Mouse (Mus musculus): ENCODE data around the gene Son. TPM values are rescaled to one million over a fixed set of nuclear protein-coding genes. Genes with fewer than 3 reads are reported as not detected.
A peak's percentile ranks its signal among the peaks of the same experiment; 100 is the strongest.

The Son gene
- polyA plus RNA-seq, 1 experiment from 2014 or later = 100.0 TPM

DNA sequence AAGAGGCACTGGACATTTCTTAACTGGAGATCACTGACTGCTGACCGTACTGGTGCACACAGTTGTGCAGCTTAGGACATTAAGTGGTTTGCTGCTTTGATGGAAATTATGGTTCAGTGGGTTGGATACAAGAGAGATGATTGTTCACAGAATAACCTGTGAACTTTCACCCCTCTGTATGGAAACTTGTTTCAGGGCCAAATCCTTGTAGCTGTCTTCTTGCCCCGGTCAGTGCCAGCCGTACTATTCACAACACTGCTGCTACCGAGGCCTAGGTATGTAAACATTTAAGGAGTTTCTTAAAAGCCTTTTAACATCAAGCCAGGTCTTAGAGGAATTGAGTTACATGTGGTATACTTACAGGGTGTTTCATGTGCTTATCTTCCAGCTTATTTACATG is 27.2 kb downstream of the Son start:
- Histone ChIP-seq H3K4me3 (ENCODE audit: low read length) (no peak overlapping the region), H3K9ac (replicated peaks; ENCODE audit: low read length) (no peak overlapping the region), H3K9me3 (ENCODE audit: low read length) (no peaks in the 10 kb centered on the region), H3K36me3 (ENCODE audit: insufficient read depth, low read length) (peaks cover 59% of the 10 kb centered on the region), H3K4me2 (replicated peaks; ENCODE audit: low read depth, low read length) (no peak overlapping the region), H3K27me3 (ENCODE audit: insufficient read depth, low read length) (no peaks in the 10 kb centered on the region), H3K4me1 (ENCODE audit: insufficient read depth, low read length) (no peaks in the 10 kb centered on the region), H3K27ac (ENCODE audit: low read length) (no peak overlapping the region)
- no peak for ATAC-seq (ENCODE audit: low FRiP score, low TSS enrichment)
- 85% methylated on average over 4 of the region's 4 CpGs for WGBS

DNA sequence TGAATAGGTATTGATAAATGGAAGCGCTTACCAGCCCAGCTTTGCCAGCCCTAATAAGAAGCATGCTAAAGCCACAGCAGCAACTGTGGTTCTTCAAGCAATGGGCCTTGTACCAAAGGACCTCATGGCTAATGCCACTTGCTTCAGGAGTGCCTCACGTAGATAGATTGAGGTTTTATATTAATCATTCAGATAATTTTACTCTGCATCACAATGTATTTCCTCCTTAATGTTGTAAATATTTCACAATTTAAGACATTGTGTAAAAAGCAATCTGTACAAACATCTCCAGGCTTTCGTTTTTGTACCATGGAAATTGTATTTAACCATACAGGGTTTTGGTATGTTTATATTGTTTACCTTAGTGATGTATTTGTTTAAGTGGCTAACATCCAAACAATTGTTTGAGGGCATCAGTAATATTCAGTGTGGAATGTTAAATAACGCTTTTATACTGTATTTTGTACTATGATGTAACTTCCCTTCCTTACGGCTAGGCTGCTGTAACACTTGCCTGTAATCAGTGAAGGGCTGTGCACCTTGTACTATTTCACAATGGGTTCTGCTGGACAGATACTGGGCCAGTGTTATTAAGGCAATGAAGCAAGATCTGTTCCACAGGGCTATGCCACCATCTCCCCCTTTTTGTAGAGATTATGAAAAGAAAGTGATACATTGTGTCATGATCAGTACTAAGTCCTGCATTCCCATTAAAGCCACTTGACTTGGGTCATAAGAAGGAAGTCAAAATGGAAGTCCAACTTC is 31.0 kb downstream of the Son start:
- no peak overlapping the region for H3K4me3 ChIP-seq (ENCODE audit: low read length)
- peaks cover 58% of the 10 kb centered on the region for H3K36me3 ChIP-seq (ENCODE audit: insufficient read depth, low read length)
- H3K27ac ChIP-seq (ENCODE audit: low read length) = no peak overlapping the region
- H3K4me2 ChIP-seq (replicated peaks; ENCODE audit: low read depth, low read length) = no peak overlapping the region
- no peak for ATAC-seq (ENCODE audit: low FRiP score, low TSS enrichment)
- no peaks in the 10 kb centered on the region for H3K9me3 ChIP-seq (ENCODE audit: low read length)
- WGBS = 87% methylated on average over 5 of the region's 5 CpGs
- no peaks in the 10 kb centered on the region for H3K4me1 ChIP-seq (ENCODE audit: insufficient read depth, low read length)
- no peak overlapping the region for H3K9ac ChIP-seq (replicated peaks; ENCODE audit: low read length)
- H3K27me3 ChIP-seq (ENCODE audit: insufficient read depth, low read length) = no peaks in the 10 kb centered on the region

DNA sequence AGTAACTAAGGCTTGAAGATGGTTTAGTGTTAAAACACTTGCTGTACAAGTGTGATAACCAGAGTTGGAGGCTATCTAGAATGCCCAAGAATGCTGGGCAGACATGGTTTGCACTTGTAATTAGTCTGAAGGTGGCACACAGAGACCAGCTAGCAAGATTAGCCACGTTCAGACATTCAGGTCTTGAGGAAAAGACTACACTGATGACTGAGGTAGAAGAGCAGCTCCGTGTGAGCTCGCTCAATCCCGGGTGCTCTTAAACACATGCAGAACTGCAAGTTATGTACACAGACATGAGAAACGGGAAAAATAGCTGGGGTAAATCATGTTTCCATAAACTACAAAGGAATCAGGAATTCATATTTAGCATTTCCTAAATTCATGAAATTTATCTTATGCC is 33.4 kb downstream of the Son start:
- no peak overlapping the region for H3K27ac ChIP-seq (ENCODE audit: low read length)
- no peaks in the 10 kb centered on the region for H3K4me1 ChIP-seq (ENCODE audit: insufficient read depth, low read length)
- WGBS = 80% methylated on average over 5 of the region's 5 CpGs
- no peak overlapping the region for H3K4me3 ChIP-seq (ENCODE audit: low read length)
- no peak overlapping the region for H3K9ac ChIP-seq (replicated peaks; ENCODE audit: low read length)
- H3K27me3 ChIP-seq (ENCODE audit: insufficient read depth, low read length) = no peaks in the 10 kb centered on the region
- ATAC-seq (ENCODE audit: low FRiP score, low TSS enrichment) = no peak
- H3K4me2 ChIP-seq (replicated peaks; ENCODE audit: low read depth, low read length) = no peak overlapping the region
- H3K9me3 ChIP-seq (ENCODE audit: low read length) = no peaks in the 10 kb centered on the region
- H3K36me3 ChIP-seq (ENCODE audit: insufficient read depth, low read length) = peaks cover 58% of the 10 kb centered on the region

DNA sequence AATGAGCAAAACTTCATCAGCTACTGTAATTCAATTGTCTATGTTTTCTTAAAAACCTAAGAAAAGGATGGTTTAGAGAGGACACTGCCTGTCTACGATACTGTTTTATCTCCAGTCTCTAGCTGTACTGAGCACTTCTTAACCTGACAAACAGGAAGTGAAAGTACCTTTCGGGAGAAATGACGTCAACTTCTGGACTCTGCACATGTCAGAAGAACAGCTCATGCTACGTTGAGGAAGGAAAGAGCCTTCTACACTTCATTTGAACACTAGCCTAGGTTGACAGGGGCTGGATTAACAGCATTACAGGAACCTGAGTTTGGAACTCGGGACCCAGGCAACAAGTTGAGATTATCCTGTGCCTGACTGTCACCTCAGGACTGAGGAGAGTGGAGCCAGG is 38.2 kb downstream of the Son start:
- H3K4me3 ChIP-seq (ENCODE audit: low read length) = no peak overlapping the region
- peaks cover 20% of the 10 kb centered on the region for H3K4me1 ChIP-seq (ENCODE audit: insufficient read depth, low read length)
- ATAC-seq (ENCODE audit: low FRiP score, low TSS enrichment) = no peak
- H3K9me3 ChIP-seq (ENCODE audit: low read length) = no peaks in the 10 kb centered on the region
- H3K36me3 ChIP-seq (ENCODE audit: insufficient read depth, low read length) = peaks cover 31% of the 10 kb centered on the region
- WGBS = 85% methylated on average over 5 of the region's 5 CpGs
- no peaks in the 10 kb centered on the region for H3K27me3 ChIP-seq (ENCODE audit: insufficient read depth, low read length)
- no peak overlapping the region for H3K9ac ChIP-seq (replicated peaks; ENCODE audit: low read length)
- no peak overlapping the region for H3K4me2 ChIP-seq (replicated peaks; ENCODE audit: low read depth, low read length)
- H3K27ac ChIP-seq (ENCODE audit: low read length) = no peak overlapping the region

DNA sequence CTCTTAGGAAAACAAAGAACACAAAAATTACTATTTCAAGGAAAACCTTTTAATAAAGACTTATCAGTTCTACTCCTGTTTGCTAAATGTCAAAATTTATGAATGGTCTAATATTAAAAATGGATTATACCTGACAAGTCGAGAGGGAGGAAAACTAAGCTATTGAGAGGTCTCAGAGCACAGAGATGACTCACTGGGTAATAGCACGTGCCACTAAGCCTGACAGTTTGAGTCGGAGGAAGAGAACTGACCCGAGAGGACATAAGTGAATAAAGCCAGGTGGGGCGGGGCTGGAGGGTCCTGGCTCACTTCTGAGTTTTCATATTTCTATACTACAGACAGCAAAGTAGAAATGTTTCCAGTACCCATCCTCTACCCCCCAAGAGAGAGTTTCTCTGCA is 39.1 kb downstream of the Son start:
- Histone ChIP-seq H3K27ac (ENCODE audit: low read length) (no peak overlapping the region), H3K27me3 (ENCODE audit: insufficient read depth, low read length) (no peaks in the 10 kb centered on the region), H3K36me3 (ENCODE audit: insufficient read depth, low read length) (peaks cover 24% of the 10 kb centered on the region), H3K9me3 (ENCODE audit: low read length) (no peaks in the 10 kb centered on the region), H3K9ac (replicated peaks; ENCODE audit: low read length) (no peak overlapping the region), H3K4me1 (ENCODE audit: insufficient read depth, low read length) (peaks cover 20% of the 10 kb centered on the region), H3K4me2 (replicated peaks; ENCODE audit: low read depth, low read length) (no peak overlapping the region), H3K4me3 (ENCODE audit: low read length) (no peak overlapping the region)
- 84% methylated on average over 5 of the region's 5 CpGs for WGBS
- no peak for ATAC-seq (ENCODE audit: low FRiP score, low TSS enrichment)

DNA sequence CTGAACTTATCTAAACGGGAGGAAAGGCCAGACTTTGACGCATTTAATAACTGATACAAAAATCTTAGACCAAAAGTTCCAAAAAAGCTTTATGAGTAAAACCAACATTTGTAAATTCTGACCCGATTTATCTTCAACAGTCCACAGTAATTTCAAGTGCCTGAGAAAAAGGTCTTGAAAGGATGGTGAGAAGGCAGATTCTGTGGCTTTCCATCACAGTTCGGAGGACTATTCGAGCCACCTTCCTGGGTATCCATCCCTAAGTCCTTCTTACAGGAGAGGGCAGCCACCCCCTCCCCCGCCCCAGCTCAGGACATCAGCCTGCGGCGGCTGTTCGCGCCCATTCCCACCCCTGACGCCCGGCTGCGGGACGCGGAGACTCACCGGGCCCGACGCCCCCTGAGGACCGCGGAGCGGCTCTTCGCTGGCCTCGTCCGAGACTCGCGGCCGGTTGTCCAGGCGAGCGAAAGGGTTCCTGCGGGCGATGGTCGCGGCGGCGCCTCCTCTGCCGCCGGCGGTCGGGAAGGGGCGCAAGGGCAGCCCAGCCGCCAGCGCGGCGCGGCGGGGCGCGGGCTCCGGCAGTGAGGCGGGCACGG is 40.8 kb downstream of the Son start:
- Histone ChIP-seq H3K4me3 (ENCODE audit: low read length) (peak overlapping the region; percentile 68), H3K4me2 (replicated peaks; ENCODE audit: low read depth, low read length) (peak overlapping the region; percentile 62), H3K9me3 (ENCODE audit: low read length) (no peaks in the 10 kb centered on the region), H3K4me1 (ENCODE audit: insufficient read depth, low read length) (peaks cover 20% of the 10 kb centered on the region), H3K27me3 (ENCODE audit: insufficient read depth, low read length) (no peaks in the 10 kb centered on the region), H3K36me3 (ENCODE audit: insufficient read depth, low read length) (peaks cover 14% of the 10 kb centered on the region), H3K27ac (ENCODE audit: low read length) (peak overlapping the region; percentile 59; the same call in 1 of the 2 replicates), H3K9ac (replicated peaks; ENCODE audit: low read length) (peak overlapping the region; percentile 78)
- peak; percentile 54 for ATAC-seq (ENCODE audit: low FRiP score, low TSS enrichment)
- 1% methylated on average over 51 of the region's 51 CpGs for WGBS

DNA sequence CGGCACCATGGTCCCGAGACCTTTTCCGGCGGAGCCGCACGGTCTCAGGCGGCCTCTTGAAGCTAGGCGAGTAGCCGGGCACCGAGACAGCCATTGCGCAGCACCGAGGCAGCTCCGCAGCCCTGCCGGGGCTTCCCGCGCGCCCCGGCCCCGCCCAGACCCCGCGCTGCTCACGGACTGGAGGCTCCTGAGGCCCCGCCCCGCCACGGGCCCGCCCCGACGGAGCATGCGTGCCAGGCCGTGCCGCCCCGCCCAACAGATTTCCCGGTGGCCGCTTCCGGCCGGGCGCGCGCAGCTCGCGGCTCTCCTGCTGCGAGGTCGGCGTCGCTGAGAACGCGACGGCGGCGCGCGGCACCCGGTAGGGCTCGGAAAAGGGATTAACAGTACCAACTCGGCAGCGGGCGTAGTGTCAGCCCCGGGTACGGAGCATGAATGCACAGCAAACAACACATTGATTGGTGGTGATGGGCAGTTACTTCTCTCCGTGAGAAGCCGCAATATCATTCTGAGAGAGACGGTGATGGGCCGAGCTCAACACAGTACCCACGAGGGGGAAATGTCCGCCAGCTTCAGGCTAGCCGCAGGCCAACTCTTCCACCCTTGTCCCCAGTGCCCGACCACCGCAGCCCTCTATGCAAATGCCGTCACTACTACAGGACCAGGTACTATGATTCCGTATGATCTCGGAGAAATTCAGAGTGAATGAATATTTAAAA is 41.5 kb downstream of the Son start, which contains the start of gene Donson:
Donson (minus strand) TSS at position 152 of the 716 bp plus-strand sequence.
- Histone ChIP-seq H3K4me1 (ENCODE audit: insufficient read depth, low read length) (peaks cover 20% of the 10 kb centered on the region), H3K27me3 (ENCODE audit: insufficient read depth, low read length) (no peaks in the 10 kb centered on the region), H3K27ac (ENCODE audit: low read length) (peak within 1 kb of the TSS; percentile 68), H3K36me3 (ENCODE audit: insufficient read depth, low read length) (peaks cover 14% of the 10 kb centered on the region), H3K9me3 (ENCODE audit: low read length) (no peaks in the 10 kb centered on the region), H3K4me3 (ENCODE audit: low read length) (peak within 1 kb of the TSS; percentile 68), H3K4me2 (replicated peaks; ENCODE audit: low read depth, low read length) (peak within 1 kb of the TSS; percentile 89), H3K9ac (replicated peaks; ENCODE audit: low read length) (peak within 1 kb of the TSS; percentile 78)
- peak; percentile 99 for ATAC-seq (ENCODE audit: low FRiP score, low TSS enrichment)
- under 1% methylated on average over 54 of the region's 71 CpGs for whole genome bisulfite sequencing

- H3K36me3 ChIP-seq (ENCODE audit: insufficient read depth, low read length) = peaks cover 8% of the 10 kb centered on the region; the same call in 1 of the 2 replicates
- H3K27ac ChIP-seq (ENCODE audit: low read length) = no peak overlapping the region
- H3K27me3 ChIP-seq (ENCODE audit: insufficient read depth, low read length) = no peaks in the 10 kb centered on the region
- no peak overlapping the region for H3K4me2 ChIP-seq (replicated peaks; ENCODE audit: low read depth, low read length)
- H3K9me3 ChIP-seq (ENCODE audit: low read length) = no peaks in the 10 kb centered on the region
- no peak overlapping the region for H3K4me3 ChIP-seq (ENCODE audit: low read length)
- H3K9ac ChIP-seq (replicated peaks; ENCODE audit: low read length) = 0 out of 2 replicates have a peak overlapping the region, but pooled peaks have one; percentile 20
- peaks cover 20% of the 10 kb centered on the region for H3K4me1 ChIP-seq (ENCODE audit: insufficient read depth, low read length)
- ATAC-seq (ENCODE audit: low FRiP score, low TSS enrichment) = no peak
- 53% methylated on average over 7 of the region's 7 CpGs for WGBS
These were observed 42.5 kb downstream of the Son start for GRCm38 (mm10) chr16:91689791-91690190.

- Histone ChIP-seq H3K4me3 (ENCODE audit: low read length) (no peak overlapping the region), H3K4me2 (replicated peaks; ENCODE audit: low read depth, low read length) (no peak overlapping the region), H3K4me1 (ENCODE audit: insufficient read depth, low read length) (peaks cover 15% of the 10 kb centered on the region), H3K9me3 (ENCODE audit: low read length) (0 out of 2 replicates have a peak, but pooled peaks cover 3% of the 10 kb centered on the region), H3K27ac (ENCODE audit: low read length) (no peak overlapping the region), H3K36me3 (ENCODE audit: insufficient read depth, low read length) (peaks cover 13% of the 10 kb centered on the region), H3K9ac (replicated peaks; ENCODE audit: low read length) (no peak overlapping the region), H3K27me3 (ENCODE audit: insufficient read depth, low read length) (no peaks in the 10 kb centered on the region)
- peak; percentile 96 for ATAC-seq (ENCODE audit: low FRiP score, low TSS enrichment)
- WGBS = 26% methylated on average over 14 of the region's 14 CpGs
These were observed 47.3 kb downstream of the Son start for GRCm38 (mm10) chr16:91694455-91695084.

Measured in kidney, embryonic 16.5 days (tissue).